Mouse (Mus musculus) T-cell, adult 2 months (primary cell): ENCODE measurements around the gene Cdk13.

Experiments used
- DNase-seq: peaks from one replicate; pipeline ENCODE4 v3.0.0; 2022; ENCODE audit warnings: low spot score

Cdk13 gene

GRCm38 (mm10) chr13:17804909-17805613, at the start of gene Cdk13:
Gene Cdk13, minus strand, starts transcription at chr13:17805097.
- DNase-seq: peak; percentile 99

- DNase-seq: no peak
These were observed 38.4 kb upstream of the Cdk13 start for GRCm38 (mm10) chr13:17843336-17843735.

- DNase-seq: no peak
These were observed 37.9 kb upstream of the Cdk13 start for GRCm38 (mm10) chr13:17842756-17843155.

- DNase-seq: no peak
These were observed 34.2 kb upstream of the Cdk13 start for GRCm38 (mm10) chr13:17839137-17839536.

- DNase-seq: peak; percentile 32
These were observed 33.6 kb upstream of the Cdk13 start for GRCm38 (mm10) chr13:17838484-17838851.

- DNase-seq: no peak
These were observed 33.0 kb upstream of the Cdk13 start for GRCm38 (mm10) chr13:17837610-17838483.

GRCm38 (mm10) chr13:17836808-17837207, 31.9 kb upstream of the Cdk13 start:
- no peak for DNase-seq

GRCm38 (mm10) chr13:17832940-17833339, 28.0 kb upstream of the Cdk13 start:
- DNase-seq: no peak

- DNase-seq: no peak
These were observed 12.3 kb upstream of the Cdk13 start for GRCm38 (mm10) chr13:17817226-17817625.

GRCm38 (mm10) chr13:17805614-17805975, 698 bp upstream of the Cdk13 start:
- DNase-seq: no peak

- DNase-seq: peak; percentile 51
These were observed 647 bp downstream of the Cdk13 start for GRCm38 (mm10) chr13:17804058-17804841.

- DNase-seq: peak; percentile 74
These were observed 1.4 kb downstream of the Cdk13 start for GRCm38 (mm10) chr13:17803331-17804057.

- DNase-seq: no peak
These were observed 2.0 kb downstream of the Cdk13 start for GRCm38 (mm10) chr13:17802880-17803279.

- DNase-seq: no peak
These were observed 5.2 kb downstream of the Cdk13 start for GRCm38 (mm10) chr13:17799735-17800134.

GRCm38 (mm10) chr13:17795757-17796456, 9.0 kb downstream of the Cdk13 start:
- no peak for DNase-seq

GRCm38 (mm10) chr13:17783643-17784042, 21.3 kb downstream of the Cdk13 start:
- DNase-seq: no peak

GRCm38 (mm10) chr13:17779923-17780322, 25.0 kb downstream of the Cdk13 start:
- no peak for DNase-seq

- no peak for DNase-seq
These were observed 28.6 kb downstream of the Cdk13 start for GRCm38 (mm10) chr13:17776303-17776702.

- no peak for DNase-seq
These were observed 29.5 kb downstream of the Cdk13 start for GRCm38 (mm10) chr13:17775364-17775763.

- DNase-seq: no peak
These were observed 31.8 kb downstream of the Cdk13 start for GRCm38 (mm10) chr13:17773112-17773511.

- no peak for DNase-seq
These were observed 32.3 kb downstream of the Cdk13 start for GRCm38 (mm10) chr13:17772574-17772973.
